Mouse (Mus musculus) ES-Bruce4 (cell line): Measurements from ENCODE around the gene Macrod2. TPM values are rescaled to one million over a fixed set of nuclear protein-coding genes. Genes with fewer than 3 reads are reported as not detected.

ENCODE experiments used
- H3K27ac ChIP-seq: 2 replicates; pipeline ENCODE4 v1.5.1; 2012; ENCODE audit warnings: low read length, inconsistent platforms; ENCODE audit not compliant: insufficient read depth
- H3K27me3 ChIP-seq: 2 replicates; pipeline ENCODE4 v1.6.1; 2012; ENCODE audit warnings: mild to moderate bottlenecking, low read length, inconsistent platforms; ENCODE audit not compliant: control insufficient read depth, poor library complexity, insufficient read depth, severe bottlenecking
- H3K36me3 ChIP-seq: 2 replicates; pipeline ENCODE4 v1.6.1; 2012; ENCODE audit warnings: inconsistent platforms, mild to moderate bottlenecking, low read length, moderate library complexity; ENCODE audit not compliant: control insufficient read depth, poor library complexity, insufficient read depth, severe bottlenecking
- H3K4me1 ChIP-seq: one replicate; pipeline ENCODE4 v1.8.1; 2011; ENCODE audit warnings: low read length; ENCODE audit not compliant: control insufficient read depth, insufficient read depth
- H3K4me3 ChIP-seq: 2 replicates; pipeline ENCODE4 v1.5.1; 2011; ENCODE audit warnings: low read depth, mild to moderate bottlenecking, low read length
- H3K9ac ChIP-seq: 2 replicates; pipeline ENCODE4 v1.6.1; 2012; ENCODE audit warnings: low read depth, mild to moderate bottlenecking, inconsistent platforms; ENCODE audit not compliant: poor library complexity, severe bottlenecking
- H3K9me3 ChIP-seq: replicated peaks from 2 replicates; pipeline ENCODE4 v1.6.1; 2012; ENCODE audit warnings: mild to moderate bottlenecking, low read length, inconsistent platforms; ENCODE audit not compliant: control insufficient read depth, poor library complexity, insufficient read depth, severe bottlenecking
- CTCF ChIP-seq: IDR thresholded peaks from one replicate; pipeline ENCODE4 v1.8.1; 2011; ENCODE audit warnings: low read depth, low read length
- EP300 ChIP-seq: IDR thresholded peaks from 2 replicates; pipeline ENCODE4 v1.6.1; 2011; ENCODE audit warnings: low read depth, low read length; ENCODE audit not compliant: insufficient read depth
- POLR2A ChIP-seq: IDR thresholded peaks from one replicate; pipeline ENCODE4 v1.8.1; 2011; ENCODE audit warnings: low read length; ENCODE audit not compliant: insufficient read depth
- polyA plus RNA-seq: library from polyadenylated mRNA; stranded (reverse); fragments of >200 nt; gene quantifications from 2 replicates; pipeline ENCODE4 v1.2.4, GENCODE M21; 2011; ENCODE audit warnings: low read depth; ENCODE audit not compliant: missing spikeins, insufficient read depth, insufficient read length

Macrod2 gene
- polyA plus RNA-seq, 1 experiment: 11.9 TPM

DNA sequence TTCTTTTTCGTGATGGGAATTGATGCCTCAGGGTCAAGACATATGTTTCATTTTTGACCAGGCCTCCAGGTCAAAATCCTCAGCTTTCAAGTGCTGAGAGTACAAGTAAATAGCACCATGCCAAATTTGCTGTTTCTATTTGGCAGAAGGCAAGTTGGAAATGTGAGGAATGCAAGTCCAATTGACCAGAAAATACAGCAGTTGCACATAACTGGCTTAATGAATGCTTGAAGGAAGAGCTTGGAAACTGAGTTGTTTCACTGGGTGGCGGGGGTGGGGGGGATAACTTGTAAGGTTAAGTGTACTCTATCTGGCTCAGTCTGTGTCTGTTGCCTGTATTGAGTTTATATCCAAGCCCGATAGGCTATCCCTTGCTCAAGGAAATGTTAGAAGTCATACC is 913.3 kb downstream of the Macrod2 start:
- Histone ChIP-seq H3K4me1 (no peaks in the 10 kb centered on the region), H3K9me3 (no peaks in the 10 kb centered on the region), H3K27me3 (no peaks in the 10 kb centered on the region), H3K36me3 (no peaks in the 10 kb centered on the region), H3K27ac (no peak overlapping the region), H3K4me3 (no peak overlapping the region), H3K9ac (no peak overlapping the region)
- no peak for TF ChIP-seq POLR2A
- no peak for TF ChIP-seq EP300
- TF ChIP-seq CTCF: no peak

DNA sequence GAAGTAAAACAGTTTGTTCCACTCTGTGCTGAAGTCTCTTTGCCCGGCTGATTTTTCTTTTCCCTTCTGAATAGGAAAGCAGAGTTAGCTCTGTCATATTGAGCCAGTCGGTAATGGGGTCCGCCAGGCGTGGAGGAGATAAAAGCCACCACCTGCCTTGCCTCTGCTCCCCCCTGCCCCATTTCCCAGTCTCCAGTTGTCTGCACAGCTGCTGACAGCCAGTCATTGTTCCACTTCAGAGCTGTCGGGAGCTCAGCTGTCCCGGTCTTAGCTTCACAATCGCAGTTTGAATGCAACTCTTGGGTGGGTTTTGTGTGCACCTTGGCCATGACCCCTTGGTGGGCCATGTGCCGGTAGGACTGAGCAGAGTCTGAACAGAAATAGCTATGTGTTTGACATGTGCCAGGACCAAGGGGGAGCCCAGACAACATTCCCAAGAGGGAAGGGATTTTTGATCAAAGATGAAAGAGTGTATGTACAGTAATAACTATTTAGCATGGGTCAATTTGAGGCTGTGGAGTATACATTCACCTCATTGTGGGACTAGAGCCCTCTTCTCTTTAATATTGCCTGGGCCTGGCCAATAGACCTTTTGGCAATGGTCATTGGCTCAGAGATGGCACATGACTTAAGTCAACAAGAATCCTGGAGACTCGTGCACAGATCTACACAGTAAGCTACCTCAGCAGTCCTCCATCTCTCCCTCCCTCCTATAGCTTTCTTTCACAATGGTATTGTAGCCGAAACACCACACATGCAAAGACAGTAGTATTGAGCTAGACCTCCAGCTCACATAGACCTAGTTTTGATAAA is 917.2 kb downstream of the Macrod2 start:
- no peak overlapping the region for H3K4me3 ChIP-seq
- no peaks in the 10 kb centered on the region for H3K27me3 ChIP-seq
- no peaks in the 10 kb centered on the region for H3K9me3 ChIP-seq
- no peaks in the 10 kb centered on the region for H3K36me3 ChIP-seq
- no peaks in the 10 kb centered on the region for H3K4me1 ChIP-seq
- TF ChIP-seq POLR2A (no peak), EP300 (no peak), CTCF (no peak)
- no peak overlapping the region for H3K27ac ChIP-seq
- no peak overlapping the region for H3K9ac ChIP-seq

GRCm38 (mm10) chr2:141315349-141315748 is 920.2 kb downstream of the Macrod2 start:
- no peak for TF ChIP-seq CTCF
- no peak for TF ChIP-seq EP300
- no peak for TF ChIP-seq POLR2A
- H3K4me1 ChIP-seq: no peaks in the 10 kb centered on the region
- H3K9ac ChIP-seq: no peak overlapping the region
- no peaks in the 10 kb centered on the region for H3K27me3 ChIP-seq
- H3K9me3 ChIP-seq: no peaks in the 10 kb centered on the region
- H3K36me3 ChIP-seq: no peaks in the 10 kb centered on the region
- H3K27ac ChIP-seq: no peak overlapping the region
- H3K4me3 ChIP-seq: no peak overlapping the region

DNA sequence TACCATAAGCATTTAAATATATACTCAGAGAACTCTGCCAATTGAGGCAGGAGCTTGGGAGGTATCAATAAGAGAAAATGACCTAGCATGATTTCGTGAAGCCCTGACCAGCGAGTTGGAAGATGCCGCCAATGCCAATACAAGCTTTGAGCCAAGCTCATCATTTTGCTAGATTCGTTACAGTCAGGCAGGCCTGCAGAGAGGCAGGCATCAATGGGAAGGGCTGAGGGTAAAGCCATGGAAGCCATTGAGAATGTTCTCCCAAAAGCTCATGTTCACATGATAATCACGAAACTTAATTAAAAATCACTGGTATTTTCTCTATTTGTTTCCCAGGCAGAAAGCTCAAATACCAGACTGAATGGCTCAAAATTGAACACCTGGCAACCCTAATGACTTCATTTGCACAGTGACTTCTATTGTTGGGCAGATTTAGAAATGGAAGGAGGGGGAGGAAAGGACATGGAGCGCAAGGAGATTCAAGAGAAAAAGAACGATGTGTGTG is 928.9 kb downstream of the Macrod2 start:
- Histone ChIP-seq H3K4me3 (no peak overlapping the region), H3K9ac (no peak overlapping the region), H3K36me3 (no peaks in the 10 kb centered on the region), H3K4me1 (no peaks in the 10 kb centered on the region), H3K27me3 (no peaks in the 10 kb centered on the region), H3K9me3 (no peaks in the 10 kb centered on the region), H3K27ac (no peak overlapping the region)
- no peak for TF ChIP-seq EP300
- no peak for TF ChIP-seq POLR2A
- no peak for TF ChIP-seq CTCF

DNA sequence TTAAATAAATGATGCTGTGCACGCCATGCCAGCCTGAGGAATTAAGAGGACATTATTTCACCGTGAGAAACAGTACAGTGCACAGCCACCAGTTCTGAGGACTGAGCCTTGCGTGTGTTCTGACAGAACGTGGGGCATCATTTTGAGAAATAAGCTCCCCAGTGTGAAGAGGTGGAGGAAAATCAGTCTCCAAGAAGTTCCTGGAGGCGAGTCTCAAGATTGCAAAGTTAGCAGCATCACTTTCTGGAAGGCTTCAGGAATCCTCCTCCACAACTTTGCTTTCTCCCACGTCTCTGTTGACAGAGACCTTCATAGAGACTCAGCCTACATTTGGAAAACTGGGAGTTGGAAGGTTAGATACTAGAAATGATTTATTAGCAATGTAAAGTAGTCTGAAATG is 932.2 kb downstream of the Macrod2 start:
- Histone ChIP-seq H3K36me3 (no peaks in the 10 kb centered on the region), H3K9me3 (no peaks in the 10 kb centered on the region), H3K4me3 (no peak overlapping the region), H3K4me1 (no peaks in the 10 kb centered on the region), H3K9ac (no peak overlapping the region), H3K27ac (no peak overlapping the region), H3K27me3 (no peaks in the 10 kb centered on the region)
- TF ChIP-seq POLR2A: no peak
- TF ChIP-seq CTCF: no peak
- no peak for TF ChIP-seq EP300

GRCm38 (mm10) chr2:141337708-141338107 is 942.6 kb downstream of the Macrod2 start:
- no peaks in the 10 kb centered on the region for H3K27me3 ChIP-seq
- H3K4me3 ChIP-seq: no peak overlapping the region
- H3K4me1 ChIP-seq: no peaks in the 10 kb centered on the region
- no peak for TF ChIP-seq EP300
- TF ChIP-seq POLR2A: no peak
- TF ChIP-seq CTCF: no peak
- no peak overlapping the region for H3K27ac ChIP-seq
- H3K36me3 ChIP-seq: no peaks in the 10 kb centered on the region
- H3K9ac ChIP-seq: no peak overlapping the region
- H3K9me3 ChIP-seq: no peaks in the 10 kb centered on the region
